Mouse (Mus musculus) embryonic facial prominence, embryonic 15.5 days (tissue): ENCODE data around the gene Stim2. TPM values are rescaled to one million over a fixed set of nuclear protein-coding genes. Genes with fewer than 3 reads are reported as not detected.
A peak's percentile ranks its signal among the peaks of the same experiment; 100 is the strongest.

Experiments
- ATAC-seq: fragments of 200-750 bp; cut with Nextera tagmentation; 2 replicates; pipeline ENCODE4 v1.8.0; 2017; ENCODE audit warnings: low read depth, moderate TSS enrichment; ENCODE audit not compliant: insufficient number of reproducible peaks, low FRiP score, low TSS enrichment
- H3K27ac ChIP-seq: fragments of 300-500 bp; sonication (generic); replicated peaks from 2 replicates; pipeline ENCODE4 v1.5.1; 2015; ENCODE audit warnings: mild to moderate bottlenecking, inconsistent platforms
- H3K27me3 ChIP-seq: fragments of 300-500 bp; sonication (generic); 2 replicates; pipeline ENCODE4 v1.6.1; 2015; ENCODE audit warnings: inconsistent platforms
- H3K36me3 ChIP-seq: fragments of 300-500 bp; sonication (generic); 2 replicates; pipeline ENCODE4 v1.6.1; 2015; ENCODE audit warnings: mild to moderate bottlenecking, inconsistent platforms
- H3K4me1 ChIP-seq: fragments of 300-500 bp; sonication (generic); 2 replicates; pipeline ENCODE4 v1.6.1; 2015; ENCODE audit warnings: inconsistent platforms
- H3K4me2 ChIP-seq: fragments of 300-500 bp; sonication (generic); replicated peaks from 2 replicates; pipeline ENCODE4 v1.6.1; 2015; ENCODE audit warnings: mild to moderate bottlenecking, inconsistent platforms
- H3K4me3 ChIP-seq: fragments of 300-500 bp; sonication (generic); replicated peaks from 2 replicates; pipeline ENCODE4 v1.5.1; 2015; ENCODE audit warnings: mild to moderate bottlenecking, inconsistent platforms
- H3K9ac ChIP-seq: fragments of 300-500 bp; sonication (generic); 2 replicates; pipeline ENCODE4 v1.6.1; 2015; ENCODE audit warnings: inconsistent platforms
- H3K9me3 ChIP-seq: fragments of 300-500 bp; sonication (generic); replicated peaks from 2 replicates; pipeline ENCODE4 v1.6.1; 2016; ENCODE audit warnings: inconsistent platforms
- WGBS: fragments of 180-500 bp; shearing (Covaris S2); methylation state at CpG from one replicate; pipeline ENCODE4 v1.1.7; 2015; 5-methylcytosine and 5-hydroxymethylcytosine counted together
- polyA plus RNA-seq: library from polyadenylated mRNA; unstranded; fragments of >200 nt; fragmentation: Nextera tagmentation; extraction: Ambion mirVana; gene quantifications from 2 replicates; pipeline ENCODE4 v1.2.1, GENCODE M21; 2015

Stim2 gene
- polyA plus RNA-seq, 1 experiment from 2014 or later = 23.5 TPM

DNA sequence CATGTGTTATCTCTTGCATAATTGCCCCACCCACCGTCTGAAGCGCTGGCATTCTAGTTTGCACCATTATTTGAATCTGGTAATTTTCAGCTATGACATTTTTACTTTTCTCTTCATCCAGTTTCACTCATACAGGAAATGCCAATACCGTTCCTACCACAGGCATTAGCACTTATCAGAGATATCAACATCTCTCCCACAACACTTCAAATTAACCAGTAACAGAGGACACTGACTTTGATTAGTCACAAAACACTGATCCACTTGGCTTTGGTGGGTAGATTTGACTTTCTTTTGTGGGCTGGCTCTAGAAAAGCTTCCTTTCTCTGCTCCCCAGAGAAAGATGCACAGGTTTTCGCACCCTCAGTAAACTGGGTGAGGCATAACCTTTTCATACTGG is 3.7 kb upstream of the Stim2 start:
- Histone ChIP-seq H3K27me3 (no peaks in the 10 kb centered on the region), H3K36me3 (no peaks in the 10 kb centered on the region), H3K9me3 (no peaks in the 10 kb centered on the region), H3K27ac (no peak overlapping the region), H3K4me1 (peaks cover 12% of the 10 kb centered on the region; the same call in 1 of the 2 replicates), H3K4me3 (no peak overlapping the region), H3K4me2 (peak overlapping the region; percentile 81), H3K9ac (no peak overlapping the region)
- whole genome bisulfite sequencing = 60% methylated on average over 4 of the region's 4 CpGs
- no peak for ATAC-seq

- Histone ChIP-seq H3K9ac (peak overlapping the region; percentile 28; the same call in 1 of the 2 replicates), H3K9me3 (no peaks in the 10 kb centered on the region), H3K27me3 (no peaks in the 10 kb centered on the region), H3K27ac (0 out of 2 replicates have a peak overlapping the region, but pooled peaks have one; percentile 30), H3K36me3 (no peaks in the 10 kb centered on the region), H3K4me1 (peaks cover 19% of the 10 kb centered on the region), H3K4me2 (peak overlapping the region; percentile 81), H3K4me3 (peak overlapping the region; percentile 51)
- under 1% methylated on average over 34 of the region's 34 CpGs for WGBS
- ATAC-seq = peak; percentile 61
Measured at GRCm38 (mm10) chr5:53995316-53995715, 3.0 kb upstream of the Stim2 start.

GRCm38 (mm10) chr5:53996822-53997221 is 1.5 kb upstream of the Stim2 start:
- H3K9me3 ChIP-seq = no peaks in the 10 kb centered on the region
- no peaks in the 10 kb centered on the region for H3K36me3 ChIP-seq
- no peak for ATAC-seq
- H3K27ac ChIP-seq = no peak overlapping the region
- no peak overlapping the region for H3K4me2 ChIP-seq
- H3K9ac ChIP-seq = no peak overlapping the region
- H3K27me3 ChIP-seq = no peaks in the 10 kb centered on the region
- H3K4me3 ChIP-seq = no peak overlapping the region
- WGBS = 86% methylated on average over 6 of the region's 6 CpGs
- peaks cover 24% of the 10 kb centered on the region for H3K4me1 ChIP-seq

DNA sequence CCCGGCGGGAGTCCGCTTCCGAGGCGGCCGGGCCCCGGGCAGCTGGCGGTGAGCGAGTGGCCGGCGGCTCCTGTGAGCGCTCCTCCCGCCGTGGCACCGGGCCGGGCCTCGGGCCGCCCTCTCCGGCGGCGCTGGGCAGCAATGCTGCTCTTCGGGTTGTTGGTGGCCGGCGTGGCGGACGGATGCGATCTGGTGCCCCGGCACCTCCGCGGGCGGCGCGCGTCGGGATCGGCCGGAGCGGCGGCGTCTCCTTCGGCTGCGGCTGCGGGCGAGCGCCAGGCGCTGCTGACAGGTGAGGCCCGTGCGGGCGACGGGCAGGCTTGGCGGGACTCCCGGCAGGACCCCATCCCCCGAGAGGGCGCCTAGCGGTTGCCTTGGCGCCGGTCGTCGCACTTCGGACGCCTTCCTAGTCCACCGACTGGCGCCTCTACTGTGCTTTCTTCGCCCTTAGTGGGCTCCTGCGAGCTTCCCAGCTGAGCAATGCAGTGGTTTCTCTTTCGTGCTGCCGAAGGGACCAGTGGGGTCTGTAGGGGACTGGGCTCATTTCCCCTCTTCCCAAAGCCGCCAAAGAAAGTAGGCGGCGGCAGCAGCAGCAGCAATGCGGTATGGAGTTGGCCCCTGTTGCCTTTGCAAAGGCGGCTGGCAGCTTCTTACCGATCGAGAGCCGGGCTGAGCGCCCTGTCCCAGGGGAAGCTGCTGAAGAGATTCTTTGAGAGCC is 603 bp downstream of the Stim2 start:
- under 1% methylated on average over 76 of the region's 76 CpGs for WGBS
- ATAC-seq = peak; percentile 25; the same call in 1 of the 2 replicates
- H3K4me1 ChIP-seq = peaks cover 27% of the 10 kb centered on the region

DNA sequence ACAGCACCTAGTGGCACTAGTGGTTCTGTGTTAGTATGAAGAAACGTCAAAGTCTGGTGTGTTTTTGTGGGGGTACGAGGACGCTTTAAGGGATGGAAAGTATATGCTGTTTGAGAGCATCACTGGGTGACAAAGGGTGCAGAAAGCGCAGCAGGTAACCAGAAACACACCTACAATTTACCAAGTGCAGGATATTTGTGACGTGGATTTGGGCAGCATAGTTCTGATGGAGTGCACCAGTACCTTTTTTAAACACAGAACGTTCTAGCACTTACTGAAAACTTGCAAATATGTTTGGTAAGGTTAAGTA is 1.1 kb downstream of the Stim2 start:
- under 1% methylated on average over 6 of the region's 6 CpGs for WGBS
- no peak for ATAC-seq
- peak overlapping the region; percentile 91 for H3K9ac ChIP-seq
- no peaks in the 10 kb centered on the region for H3K36me3 ChIP-seq
- H3K27ac ChIP-seq = peak overlapping the region; percentile 93
- H3K4me2 ChIP-seq = peak overlapping the region; percentile 49
- H3K4me1 ChIP-seq = peaks cover 28% of the 10 kb centered on the region
- no peaks in the 10 kb centered on the region for H3K27me3 ChIP-seq
- no peaks in the 10 kb centered on the region for H3K9me3 ChIP-seq
- H3K4me3 ChIP-seq = peak overlapping the region; percentile 95

More for the DNA sequence above, 603 bp downstream of the Stim2 start:
- Histone ChIP-seq H3K27me3 (no peaks in the 10 kb centered on the region), H3K27ac (peak overlapping the region; percentile 93), H3K9me3 (no peaks in the 10 kb centered on the region), H3K4me3 (peak overlapping the region; percentile 95), H3K36me3 (no peaks in the 10 kb centered on the region), H3K9ac (peak overlapping the region; percentile 91), H3K4me2 (peak overlapping the region; percentile 49)

GRCm38 (mm10) chr5:53999831-54000230 is 1.5 kb downstream of the Stim2 start:
- Histone ChIP-seq H3K27me3 (no peaks in the 10 kb centered on the region), H3K36me3 (no peaks in the 10 kb centered on the region), H3K9ac (no peak overlapping the region), H3K9me3 (no peaks in the 10 kb centered on the region), H3K4me2 (peak overlapping the region; percentile 49), H3K4me1 (peaks cover 28% of the 10 kb centered on the region), H3K4me3 (peak overlapping the region; percentile 95), H3K27ac (peak overlapping the region; percentile 18; the same call in 1 of the 2 replicates)
- WGBS = 0% methylated on average over 2 of the region's 2 CpGs
- no peak for ATAC-seq

DNA sequence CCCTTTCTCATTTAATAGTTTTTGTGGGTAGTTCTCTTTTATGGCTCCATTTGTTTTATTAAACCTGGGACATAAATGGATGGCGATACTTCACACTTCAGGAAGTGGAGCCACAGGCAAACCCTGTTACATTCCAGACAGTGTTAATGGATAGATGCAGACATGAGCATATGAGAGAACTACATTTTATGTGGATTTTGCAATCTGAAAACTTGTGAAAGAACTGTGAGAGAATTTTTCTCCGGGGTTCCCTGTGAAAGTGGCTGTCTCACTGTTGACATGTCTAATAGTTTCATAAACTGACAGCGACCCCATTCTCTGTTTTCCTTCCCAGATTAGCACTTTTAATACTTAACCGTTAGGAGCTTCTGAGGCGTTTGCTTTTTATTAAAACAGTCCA is 2.7 kb downstream of the Stim2 start:
- WGBS = 66% methylated on average over 5 of the region's 5 CpGs
- H3K9me3 ChIP-seq = no peaks in the 10 kb centered on the region
- no peak overlapping the region for H3K4me2 ChIP-seq
- H3K27me3 ChIP-seq = no peaks in the 10 kb centered on the region
- H3K36me3 ChIP-seq = no peaks in the 10 kb centered on the region
- H3K4me1 ChIP-seq = peaks cover 22% of the 10 kb centered on the region
- no peak for ATAC-seq
- H3K4me3 ChIP-seq = no peak overlapping the region
- no peak overlapping the region for H3K9ac ChIP-seq
- no peak overlapping the region for H3K27ac ChIP-seq

DNA sequence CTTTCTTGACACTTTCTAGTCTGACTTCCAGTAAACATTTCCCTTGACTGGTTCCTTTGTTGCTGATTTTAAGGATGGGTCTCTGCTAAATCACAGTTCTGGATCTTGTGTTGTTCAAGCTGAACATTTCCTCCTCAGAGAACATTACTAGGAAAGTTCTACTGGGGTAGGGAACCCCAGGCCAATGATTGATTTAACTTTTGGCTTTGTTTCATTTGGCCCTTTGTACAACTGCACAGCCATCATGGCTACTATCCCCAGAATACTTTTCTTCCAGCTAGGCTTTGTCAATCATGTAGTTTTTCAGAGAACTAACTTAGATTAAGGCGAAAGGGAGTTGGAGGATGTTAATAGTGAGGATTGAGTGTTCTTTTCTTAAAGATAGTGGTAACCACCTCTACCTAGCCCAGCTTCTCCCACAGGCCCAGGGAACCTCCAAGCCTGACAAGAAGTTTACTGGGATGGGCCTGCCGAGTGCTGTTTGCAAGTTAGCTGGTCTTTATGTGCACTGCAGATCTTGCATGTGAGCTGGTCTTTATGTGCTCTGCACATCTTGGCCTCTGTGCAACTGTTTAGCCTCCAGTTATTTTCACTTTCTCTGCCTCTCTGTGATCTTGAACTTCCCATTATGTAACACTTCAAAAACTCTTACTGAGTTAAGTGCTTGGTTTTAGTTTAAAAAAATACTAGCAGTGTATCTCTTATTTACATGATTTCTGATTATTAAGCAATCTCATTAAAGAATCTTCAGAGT is 7.0 kb downstream of the Stim2 start:
- Histone ChIP-seq H3K4me2 (no peak overlapping the region), H3K27me3 (no peaks in the 10 kb centered on the region), H3K9me3 (no peaks in the 10 kb centered on the region), H3K9ac (no peak overlapping the region), H3K27ac (no peak overlapping the region), H3K36me3 (no peaks in the 10 kb centered on the region), H3K4me3 (no peak overlapping the region), H3K4me1 (peaks cover 13% of the 10 kb centered on the region; the same call in 1 of the 2 replicates)
- no peak for ATAC-seq
- WGBS = 61% methylated on average over 2 of the region's 2 CpGs

DNA sequence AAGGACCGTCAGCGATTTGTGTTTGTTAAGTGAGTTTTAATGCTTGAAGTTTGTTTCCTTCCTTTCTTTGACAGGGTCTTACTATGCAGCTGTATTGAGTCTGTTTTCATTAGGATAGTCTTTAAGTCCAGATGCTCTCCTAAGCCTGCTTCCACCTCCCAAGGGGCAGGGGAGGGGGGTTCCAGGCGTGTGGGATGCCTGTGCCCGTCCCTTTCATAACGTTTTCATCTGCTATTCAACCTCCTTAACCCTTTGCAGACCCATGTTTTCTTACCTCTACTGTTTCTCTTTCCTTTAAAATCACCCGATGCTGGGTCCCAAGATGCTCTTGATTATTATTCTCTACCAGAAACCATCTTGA is 7.5 kb downstream of the Stim2 start:
- no peaks in the 10 kb centered on the region for H3K36me3 ChIP-seq
- H3K9me3 ChIP-seq = no peaks in the 10 kb centered on the region
- H3K27ac ChIP-seq = no peak overlapping the region
- H3K4me3 ChIP-seq = no peak overlapping the region
- H3K9ac ChIP-seq = no peak overlapping the region
- 17% methylated on average over 6 of the region's 6 CpGs for WGBS
- H3K4me2 ChIP-seq = no peak overlapping the region
- H3K27me3 ChIP-seq = no peaks in the 10 kb centered on the region
- ATAC-seq = no peak
- peaks cover 11% of the 10 kb centered on the region; the same call in 1 of the 2 replicates for H3K4me1 ChIP-seq

- no peak overlapping the region for H3K4me3 ChIP-seq
Measured at GRCm38 (mm10) chr5:54006845-54007244, 8.5 kb downstream of the Stim2 start.

DNA sequence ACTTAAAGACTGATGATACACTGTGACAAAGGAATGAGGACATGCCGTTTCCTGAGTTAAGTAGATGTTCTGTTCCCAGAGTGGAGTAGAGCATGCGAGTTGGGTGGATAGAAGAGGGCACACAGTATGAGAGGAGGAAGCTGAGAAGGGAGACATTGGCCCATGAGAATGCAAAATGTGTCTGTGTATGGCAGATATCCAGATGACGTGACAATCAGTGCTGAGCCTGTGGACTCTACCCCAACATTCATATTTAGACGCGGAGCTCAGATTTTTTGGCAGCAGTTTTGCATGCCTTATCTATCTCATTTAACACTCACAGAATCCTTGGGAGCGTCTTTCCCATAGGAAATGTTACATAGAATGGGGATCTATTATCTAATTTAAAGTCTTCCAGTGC is 9.3 kb downstream of the Stim2 start:
- no peak overlapping the region for H3K4me3 ChIP-seq
- H3K9me3 ChIP-seq = no peaks in the 10 kb centered on the region
- ATAC-seq = no peak
- H3K4me2 ChIP-seq = no peak overlapping the region
- no peak overlapping the region for H3K9ac ChIP-seq
- H3K4me1 ChIP-seq = peaks cover 7% of the 10 kb centered on the region; the same call in 1 of the 2 replicates
- no peaks in the 10 kb centered on the region for H3K36me3 ChIP-seq
- H3K27ac ChIP-seq = no peak overlapping the region
- no peaks in the 10 kb centered on the region for H3K27me3 ChIP-seq
- 68% methylated on average over 6 of the region's 6 CpGs for WGBS

More at GRCm38 (mm10) chr5:54006845-54007244, 8.5 kb downstream of the Stim2 start:
- H3K27ac ChIP-seq = no peak overlapping the region
- H3K4me1 ChIP-seq = peaks cover 7% of the 10 kb centered on the region; the same call in 1 of the 2 replicates
- no peaks in the 10 kb centered on the region for H3K9me3 ChIP-seq
- ATAC-seq = no peak
- H3K9ac ChIP-seq = no peak overlapping the region
- no peaks in the 10 kb centered on the region for H3K36me3 ChIP-seq
- no peaks in the 10 kb centered on the region for H3K27me3 ChIP-seq
- 92% methylated on average over 1 of the region's 1 CpGs for WGBS
- H3K4me2 ChIP-seq = no peak overlapping the region
